Mouse (Mus musculus): Measurements from ENCODE around the gene 1700037C18Rik.
A peak's percentile ranks its signal among the peaks of the same experiment; 100 is the strongest.

The 1700037C18Rik gene

DNA sequence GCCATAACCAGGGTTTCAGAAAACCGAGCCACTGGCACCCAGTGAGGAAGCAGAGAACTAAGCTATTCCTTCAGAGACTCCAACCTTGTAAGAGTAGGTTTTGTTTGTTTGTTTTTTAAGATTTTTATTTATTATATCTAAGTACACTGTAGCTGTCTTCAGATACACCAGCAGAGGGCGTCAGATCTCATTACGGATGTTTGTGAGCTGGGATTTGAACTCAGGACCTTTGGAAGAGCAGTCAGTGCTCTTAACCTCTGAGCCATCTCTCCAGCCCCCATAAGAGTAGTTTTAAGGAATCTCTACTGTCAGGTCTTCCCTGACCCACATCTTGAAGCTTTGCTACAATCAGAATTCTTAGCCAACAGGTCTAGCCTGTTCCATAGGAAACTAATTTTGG, 60.1 kb downstream of the 1700037C18Rik start:
- DNase-seq (ENCODE audit: low read depth, low spot score), result peak; percentile 17
- Histone ChIP-seq H3K27me3 (ENCODE audit: control insufficient read depth, insufficient read depth, low read length, poor library complexity, severe bottlenecking) (no peaks in the 10 kb centered on the region), H3K36me3 (ENCODE audit: control insufficient read depth, insufficient read depth, low read length, poor library complexity, severe bottlenecking) (no peaks in the 10 kb centered on the region)

- Histone ChIP-seq H3K27me3 (ENCODE audit: control insufficient read depth, insufficient read depth, low read length, poor library complexity, severe bottlenecking) (no peaks in the 10 kb centered on the region), H3K36me3 (ENCODE audit: control insufficient read depth, insufficient read depth, low read length, poor library complexity, severe bottlenecking) (no peaks in the 10 kb centered on the region)
- DNase-seq (ENCODE audit: low read depth, low spot score), result no peak
Observed at GRCm38 (mm10) chr16:3847871-3848270, 60.6 kb downstream of the 1700037C18Rik start.

DNA sequence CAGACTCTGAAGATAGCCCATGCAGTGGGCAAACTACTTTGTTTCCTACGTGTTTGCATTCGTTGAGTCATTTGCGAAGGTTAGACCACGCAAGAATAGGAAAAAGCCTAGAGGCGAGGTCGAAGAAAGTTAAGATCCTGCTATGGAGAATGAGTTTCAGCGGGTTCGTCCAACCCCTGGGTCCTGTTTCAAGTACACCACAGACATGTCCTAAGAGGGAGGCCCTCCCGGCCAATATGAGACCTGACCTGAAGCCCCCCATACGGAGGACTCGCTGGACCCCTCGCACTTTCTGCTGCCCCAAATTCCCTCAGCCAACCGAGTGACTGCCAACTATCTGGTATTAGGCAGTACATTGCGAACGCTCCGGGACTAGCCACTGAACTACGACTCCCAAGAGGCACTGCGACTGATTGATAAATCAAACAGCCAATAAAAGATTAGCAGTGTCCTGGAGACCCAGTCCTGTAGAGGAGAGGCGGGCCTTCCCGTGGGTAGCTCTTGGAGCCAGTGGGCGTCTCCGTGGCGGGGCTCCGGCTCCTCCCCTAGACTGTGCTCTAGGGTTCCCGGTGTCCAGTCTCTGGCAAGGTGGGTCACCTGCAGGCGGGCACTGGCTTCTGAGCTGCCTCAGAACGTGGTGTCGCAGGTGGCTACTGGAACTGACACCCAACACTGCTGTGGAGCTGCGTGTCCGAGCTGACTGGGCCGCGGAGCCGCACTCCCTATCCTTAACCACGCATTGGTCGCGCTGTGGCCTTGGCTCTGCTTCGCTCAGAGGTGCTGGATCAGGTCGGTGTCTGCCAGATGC, 61.6 kb downstream of the 1700037C18Rik start, which contains the start of gene Zfp174:
Zfp174 (plus strand) TSS at position 558 of the 808 bp plus-strand sequence.
- Histone ChIP-seq H3K27me3 (ENCODE audit: control insufficient read depth, insufficient read depth, low read length, poor library complexity, severe bottlenecking) (no peaks in the 10 kb centered on the region), H3K36me3 (ENCODE audit: control insufficient read depth, insufficient read depth, low read length, poor library complexity, severe bottlenecking) (no peaks in the 10 kb centered on the region)
- peak; percentile 96 for DNase-seq (ENCODE audit: low read depth, low spot score)
